In the genomic region with DNA sequence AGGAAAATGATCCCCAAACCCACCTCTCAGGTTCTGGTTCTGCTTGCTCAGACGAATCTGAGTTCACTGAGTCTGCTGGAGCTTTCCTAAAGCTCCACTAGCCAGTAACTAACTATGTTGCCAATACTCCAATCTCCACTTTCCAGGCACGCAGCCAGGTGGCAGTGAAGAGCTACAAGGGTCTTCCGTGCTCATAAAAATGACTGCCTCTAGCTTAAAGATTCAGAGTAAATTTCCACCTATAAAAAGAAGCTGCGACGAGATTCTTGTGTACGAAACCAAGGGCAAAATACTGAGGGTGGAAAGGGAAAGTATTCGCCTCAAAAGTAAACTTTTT, we compare ENCODE assay signal across 8 mouse cellular contexts. TPM values are rescaled to one million over a fixed set of nuclear protein-coding genes. Genes with fewer than 3 reads are reported as not detected.
A peak's percentile ranks its signal among the peaks of the same experiment; 100 is the strongest.
DNase-seq lines count a peak whose midpoint lies in the region; ATAC-seq and TF ChIP-seq lines count a peak whose summit lies in the region.

No protein-coding gene starts in this region.

- H3K79me2 ChIP-seq in liver, adult 2 months (ENCODE audit: control insufficient read depth, insufficient read depth, low read length) = no peaks in the 10 kb centered on the region

- no peak for TF ChIP-seq EP300 in stomach, postnatal 0 days (optimal IDR thresholded peaks at IDR 0.05)

- H3K36me3 ChIP-seq in heart, embryonic 11.5 days (ENCODE audit: control insufficient read depth, insufficient read depth, low read length) = no peaks in the 10 kb centered on the region
- H3K36me3 ChIP-seq in liver, adult 2 months (ENCODE audit: control insufficient read depth, insufficient read depth, low read length) = no peaks in the 10 kb centered on the region
- no peaks in the 10 kb centered on the region for H3K36me3 ChIP-seq in midbrain, embryonic 15.5 days (replicated peaks)
- H3K36me3 ChIP-seq in stomach, postnatal 0 days (ENCODE audit: control insufficient read depth, insufficient read depth, low read length) = no peaks in the 10 kb centered on the region

- no peak overlapping the region for H3K27ac ChIP-seq in heart, embryonic 11.5 days (ENCODE audit: low read depth, low read length)
- no peak overlapping the region for H3K27ac ChIP-seq in liver, adult 2 months (replicated peaks; ENCODE audit: insufficient read depth, low read depth, low read length)
- H3K27ac ChIP-seq in midbrain, embryonic 15.5 days = no peak overlapping the region
- no peak overlapping the region for H3K27ac ChIP-seq in stomach, postnatal 0 days (replicated peaks)

- peak overlapping the region; percentile 74 for H3K4me2 ChIP-seq in heart, embryonic 11.5 days
- peak overlapping the region; percentile 90 for H3K4me2 ChIP-seq in midbrain, embryonic 15.5 days
- peak overlapping the region; percentile 68 for H3K4me2 ChIP-seq in stomach, postnatal 0 days (replicated peaks; ENCODE audit: low read depth)

- peak; percentile 57; the same call in 1 of the 2 replicates for TF ChIP-seq CTCF in liver, adult 2 months (IDR thresholded peaks at IDR 0.05; ENCODE audit: low read depth, low read length)
- TF ChIP-seq CTCF in stomach, postnatal 0 days (IDR thresholded peaks at IDR 0.05; ENCODE audit: low read depth) = peak; percentile 83

- no peak for TF ChIP-seq POLR2A in liver, adult 2 months (IDR thresholded peaks at IDR 0.05; ENCODE audit: extremely low read depth, insufficient read depth, low read length)

- H3K9me3 ChIP-seq in heart, embryonic 11.5 days (replicated peaks; ENCODE audit: control insufficient read depth, low read length) = no peaks in the 10 kb centered on the region
- H3K9me3 ChIP-seq in midbrain, embryonic 15.5 days = no peaks in the 10 kb centered on the region
- H3K9me3 ChIP-seq in stomach, postnatal 0 days (ENCODE audit: control insufficient read depth, low read length) = no peaks in the 10 kb centered on the region

- peak overlapping the region; percentile 16 for H3K9ac ChIP-seq in heart, embryonic 11.5 days (ENCODE audit: low read depth, low read length)
- H3K9ac ChIP-seq in liver, adult 2 months (ENCODE audit: low read depth, low read length) = no peak overlapping the region
- H3K9ac ChIP-seq in midbrain, embryonic 15.5 days = no peak overlapping the region
- H3K9ac ChIP-seq in stomach, postnatal 0 days (ENCODE audit: low read length) = no peak overlapping the region

- no peaks in the 10 kb centered on the region for H3K4me1 ChIP-seq in heart, embryonic 11.5 days (ENCODE audit: control insufficient read depth, insufficient read depth, low read length)
- H3K4me1 ChIP-seq in liver, adult 2 months (ENCODE audit: control insufficient read depth, insufficient read depth, low read length) = peaks cover 4% of the 10 kb centered on the region
- H3K4me1 ChIP-seq in midbrain, embryonic 15.5 days = peaks cover 14% of the 10 kb centered on the region
- H3K4me1 ChIP-seq in stomach, postnatal 0 days (replicated peaks; ENCODE audit: control insufficient read depth, insufficient read depth) = peaks cover 2% of the 10 kb centered on the region; the same call in 1 of the 2 replicates

- H3K4me3 ChIP-seq in heart, embryonic 11.5 days (ENCODE audit: low read depth, low read length) = peak overlapping the region; percentile 49
- H3K4me3 ChIP-seq in liver, adult 2 months (ENCODE audit: insufficient read depth, low read depth, low read length) = no peak overlapping the region
- peak overlapping the region; percentile 41 for H3K4me3 ChIP-seq in midbrain, embryonic 15.5 days
- H3K4me3 ChIP-seq in stomach, postnatal 0 days (ENCODE audit: low read depth, low read length) = peak overlapping the region; percentile 34

- no peaks in the 10 kb centered on the region for H3K27me3 ChIP-seq in heart, embryonic 11.5 days (ENCODE audit: control insufficient read depth, insufficient read depth, low read length)
- H3K27me3 ChIP-seq in liver, adult 2 months (ENCODE audit: control insufficient read depth, insufficient read depth, low read length) = no peaks in the 10 kb centered on the region
- peaks cover 13% of the 10 kb centered on the region; the same call in 1 of the 2 replicates for H3K27me3 ChIP-seq in midbrain, embryonic 15.5 days (replicated peaks)
- no peaks in the 10 kb centered on the region; the same call in 1 of the 2 replicates for H3K27me3 ChIP-seq in stomach, postnatal 0 days (ENCODE audit: control insufficient read depth, insufficient read depth, low read length)

- WGBS in heart, embryonic 11.5 days (ENCODE audit: insufficient replicate concordance) = 31% methylated on average over 7 of the region's 7 CpGs
- WGBS in liver, adult 2 months = 35% methylated on average over 7 of the region's 7 CpGs
- 35% methylated on average over 7 of the region's 7 CpGs for WGBS in midbrain, embryonic 15.5 days
- 25% methylated on average over 7 of the region's 7 CpGs for WGBS in stomach, postnatal 0 days

- ATAC-seq in common myeloid progenitor, adult 5-6 weeks (replicated peaks; ENCODE audit: low read depth, poor library complexity, severe bottlenecking) = peak; percentile 73
- ATAC-seq in heart, embryonic 11.5 days (replicated peaks; ENCODE audit: insufficient number of reproducible peaks, low FRiP score, low TSS enrichment) = peak; percentile 42; the same call in 1 of the 2 replicates
- peak; percentile 83 for ATAC-seq in midbrain, embryonic 15.5 days (replicated peaks)
- ATAC-seq in stomach, postnatal 0 days (ENCODE audit: low FRiP score, low TSS enrichment) = peak; percentile 53; the same call in 1 of the 2 replicates

- peak; percentile 47 for DNase-seq in gastrocnemius, postnatal 14 days
- no peak for DNase-seq in gastrocnemius, adult 8-10 months (ENCODE audit: low spot score in 2 of 2)
- peak; percentile 19 to 36 for DNase-seq in kidney, adult 8-10 months
- peak; percentile 34 for DNase-seq in liver, adult 2 months (ENCODE audit: extremely low read depth, low read depth, low spot score)
- DNase-seq in stomach, postnatal 0 days (ENCODE audit: low spot score) = peak; percentile 66

- intact Hi-C loops in gastrocnemius, postnatal 14 days (cut with DNase I; ENCODE audit: low total_unique reads) = no loop called here

RNA-seq across cellular contexts. Expression of a gene that starts 0.3 kb away (rescaled TPM):
- total RNA-seq in gastrocnemius, postnatal 14 days (2021) = 1 to 10 TPM; 1.1 TPM
- under 1 TPM; 0.17 to 0.65 (median 0.23) TPM for total RNA-seq in gastrocnemius, adult 8-10 months (2022)
- 0.46 TPM in 1 of 2 replicates, not detected in the other for total RNA-seq in common myeloid progenitor, adult 5-6 weeks (2017)
- 0.94 and 1.6 TPM in 2 replicates for polyA plus RNA-seq in heart, embryonic 11.5 days (2014; fragmentation: Nextera tagmentation; extraction: Ambion mirVana)
- 1.8 TPM in 2 replicates for total RNA-seq in liver, adult 2 months (2014; rRNA removed)
- polyA plus RNA-seq in liver, adult 2 months (2012; rRNA removed) = 1.7 TPM in 2 replicates
- polyA plus RNA-seq in midbrain, embryonic 15.5 days (2015; fragmentation: Nextera tagmentation; extraction: Ambion mirVana) = 0.81 and 1.6 TPM in 2 replicates
- 2.5 and 3.9 TPM in 2 replicates for polyA plus RNA-seq in stomach, postnatal 0 days (2015; fragmentation: Nextera tagmentation; extraction: Ambion mirVana)

RNA-seq across cellular contexts. Expression of a gene that starts 47.8 kb away (rescaled TPM):
- total RNA-seq in gastrocnemius, postnatal 14 days (2021) = 1 to 10 TPM; 2.4 TPM
- total RNA-seq in gastrocnemius, adult 8-10 months (2022) = 1 to 10 TPM; 1.9 to 2.9 (median 2.8) TPM
- 2.3 and 4.0 TPM in 2 replicates for total RNA-seq in common myeloid progenitor, adult 5-6 weeks (2017)
- 8.2 and 8.7 TPM in 2 replicates for polyA plus RNA-seq in heart, embryonic 11.5 days (2014; fragmentation: Nextera tagmentation; extraction: Ambion mirVana)
- 1.4 and 2.1 TPM in 2 replicates for total RNA-seq in liver, adult 2 months (2014; rRNA removed)
- polyA plus RNA-seq in liver, adult 2 months (2012; rRNA removed) = 1.1 and 1.9 TPM in 2 replicates
- polyA plus RNA-seq in midbrain, embryonic 15.5 days (2015; fragmentation: Nextera tagmentation; extraction: Ambion mirVana) = 8.7 and 9.0 TPM in 2 replicates
- 7.3 and 7.4 TPM in 2 replicates for polyA plus RNA-seq in stomach, postnatal 0 days (2015; fragmentation: Nextera tagmentation; extraction: Ambion mirVana)

Comparison
In these comparisons a context has a peak if more than half of its experiments do, and no peak if none do; other contexts are left out.
1. DNase-seq: peak in gastrocnemius, postnatal 14 days (single experiment), kidney, adult 8-10 months (2 of 2), liver, adult 2 months (single experiment) and stomach, postnatal 0 days (single experiment); none in gastrocnemius, adult 8-10 months (0 of 2).
2. Peak in every context shown above with its lines, with median percentiles within 50 percentile points of each other: ATAC-seq and H3K4me2 ChIP-seq.